Mouse (Mus musculus) forebrain, embryonic 10.5 days (tissue): ENCODE data around the gene Crk. TPM values are rescaled to one million over a fixed set of nuclear protein-coding genes. Genes with fewer than 3 reads are reported as not detected.
A peak's percentile ranks its signal among the peaks of the same experiment; 100 is the strongest.

Source experiments
- DNase-seq: peaks from one replicate; pipeline ENCODE4 v3.0.0-alpha.2; 2017; ENCODE audit warnings: low spot score; ENCODE audit errors: extremely low spot score
- H3K27ac ChIP-seq: fragments of 300-500 bp; sonication (generic); 2 replicates; pipeline ENCODE4 v1.5.1; 2016; ENCODE audit warnings: mild to moderate bottlenecking
- H3K27me3 ChIP-seq: fragments of 300-500 bp; sonication (generic); 2 replicates; pipeline ENCODE4 v1.6.1; 2016; ENCODE audit warnings: mild to moderate bottlenecking; ENCODE audit not compliant: poor library complexity, severe bottlenecking
- H3K36me3 ChIP-seq: fragments of 300-500 bp; sonication (generic); replicated peaks from 2 replicates; pipeline ENCODE4 v1.6.1; 2016; ENCODE audit warnings: mild to moderate bottlenecking, moderate library complexity
- H3K4me1 ChIP-seq: fragments of 300-500 bp; sonication (generic); 2 replicates; pipeline ENCODE4 v1.6.1; 2016
- H3K4me3 ChIP-seq: fragments of 300-500 bp; sonication (generic); 2 replicates; pipeline ENCODE4 v1.5.1; 2016; ENCODE audit warnings: mild to moderate bottlenecking, moderate library complexity
- H3K9me3 ChIP-seq: fragments of 300-500 bp; sonication (generic); 2 replicates; pipeline ENCODE4 v1.6.1; 2016; ENCODE audit warnings: mild to moderate bottlenecking, moderate library complexity
- WGBS: fragments of 180-500 bp; shearing (Covaris S2); methylation state at CpG from one replicate; pipeline ENCODE4 v1.1.7; 2016; 5-methylcytosine and 5-hydroxymethylcytosine counted together
- polyA plus RNA-seq: library from polyadenylated mRNA; unstranded; fragments of >200 nt; fragmentation: Nextera tagmentation; extraction: Ambion mirVana; gene quantifications from 2 replicates; pipeline ENCODE4 v1.2.1, GENCODE M21; 2016

Crk gene
- 122 and 130 TPM in 2 replicates for polyA plus RNA-seq

DNA sequence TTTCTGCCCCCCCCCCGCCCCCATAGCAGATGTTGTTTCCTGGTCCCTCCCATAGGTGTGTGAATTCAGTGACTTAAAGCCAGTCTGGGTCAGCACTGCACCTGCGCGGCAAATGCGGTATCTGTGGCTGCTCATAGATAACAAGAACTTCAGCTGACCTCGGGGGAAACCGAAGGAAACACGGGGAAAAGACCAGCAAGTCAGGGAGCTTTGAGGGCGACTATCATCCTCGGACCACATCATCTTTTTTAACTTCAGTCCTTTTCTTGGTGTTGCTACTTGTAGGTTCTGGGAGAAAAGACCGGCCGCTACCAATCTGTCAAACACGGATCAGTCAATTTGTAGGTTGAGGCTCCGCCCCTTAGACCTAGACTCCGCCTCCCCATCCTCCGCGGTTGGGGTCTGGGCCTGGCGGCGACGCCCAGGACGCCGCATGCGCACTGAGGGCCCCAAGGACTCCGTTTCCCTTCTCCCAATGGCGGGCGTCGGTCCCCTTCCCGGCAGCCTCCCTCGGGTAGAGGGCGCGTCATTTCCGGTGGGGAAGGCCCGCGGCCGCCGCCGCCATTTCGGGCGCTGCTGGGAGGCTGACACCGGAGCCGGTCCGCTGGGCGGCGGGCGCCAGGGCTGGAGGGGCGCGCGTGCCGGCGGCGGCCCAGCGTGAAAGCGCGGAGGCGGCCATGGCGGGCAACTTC is at the start of gene Crk:
Gene Crk, plus strand, starts transcription at position 513 of the 692 bp plus-strand sequence.
- Histone ChIP-seq H3K27ac (peak within 1 kb of the TSS; percentile 97), H3K9me3 (no peaks in the 10 kb centered on the region), H3K4me1 (peaks cover 20% of the 10 kb centered on the region), H3K4me3 (peak within 1 kb of the TSS; percentile 100), H3K36me3 (peaks cover 27% of the 10 kb centered on the region), H3K27me3 (no peaks in the 10 kb centered on the region)
- DNase-seq, result peak; percentile 98
- WGBS, result under 1% methylated on average over 55 of the region's 55 CpGs

GRCm38 (mm10) chr11:75630098-75630497 is 49.0 kb upstream of the Crk start:
- H3K4me3 ChIP-seq, result peak overlapping the region; percentile 81
- H3K9me3 ChIP-seq, result no peaks in the 10 kb centered on the region
- no peak for DNase-seq
- peak overlapping the region; percentile 87 for H3K27ac ChIP-seq
- peaks cover 34% of the 10 kb centered on the region for H3K36me3 ChIP-seq
- no peaks in the 10 kb centered on the region for H3K27me3 ChIP-seq
- WGBS, result 23% methylated on average over 5 of the region's 5 CpGs
- peaks cover 28% of the 10 kb centered on the region for H3K4me1 ChIP-seq

DNA sequence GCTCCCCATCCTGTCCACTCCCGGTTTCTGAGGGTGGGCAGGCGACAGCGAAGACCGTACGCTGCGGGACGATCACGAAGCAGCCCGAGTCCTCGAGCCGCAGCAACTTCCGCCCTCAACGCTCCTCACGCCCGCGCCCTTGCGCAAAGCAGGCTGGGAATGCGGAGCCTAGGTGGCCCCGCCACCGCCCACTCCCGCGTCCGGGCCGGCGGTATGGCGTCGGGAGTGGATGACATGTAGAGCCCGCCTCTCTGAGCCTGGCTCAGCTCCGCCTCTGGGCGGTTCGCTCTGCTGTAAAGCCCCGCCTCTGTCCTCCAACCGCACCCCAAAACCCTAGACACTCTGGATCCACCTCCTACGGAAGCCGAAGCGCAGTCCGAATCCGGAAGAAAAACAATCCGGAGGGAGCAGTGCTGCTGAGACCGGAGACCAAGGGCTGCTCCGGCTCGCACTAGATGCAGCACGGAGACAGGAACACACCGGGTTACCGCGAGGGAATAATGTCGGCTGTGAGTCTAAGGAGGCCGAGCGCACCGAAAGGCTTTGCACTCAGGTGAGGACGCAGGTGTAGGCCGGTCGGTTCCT is 48.3 kb upstream of the Crk start, which contains the start of gene Inpp5k:
Gene Inpp5k, plus strand, starts transcription at position 344 of the 585 bp plus-strand sequence.
- peak; percentile 93 for DNase-seq
- no peaks in the 10 kb centered on the region for H3K9me3 ChIP-seq
- under 1% methylated on average over 53 of the region's 53 CpGs for WGBS
- H3K27me3 ChIP-seq, result no peaks in the 10 kb centered on the region
- H3K27ac ChIP-seq, result peak within 1 kb of the TSS; percentile 87
- peak within 1 kb of the TSS; percentile 81 for H3K4me3 ChIP-seq
- H3K4me1 ChIP-seq, result peaks cover 28% of the 10 kb centered on the region
- peaks cover 28% of the 10 kb centered on the region for H3K36me3 ChIP-seq

DNA sequence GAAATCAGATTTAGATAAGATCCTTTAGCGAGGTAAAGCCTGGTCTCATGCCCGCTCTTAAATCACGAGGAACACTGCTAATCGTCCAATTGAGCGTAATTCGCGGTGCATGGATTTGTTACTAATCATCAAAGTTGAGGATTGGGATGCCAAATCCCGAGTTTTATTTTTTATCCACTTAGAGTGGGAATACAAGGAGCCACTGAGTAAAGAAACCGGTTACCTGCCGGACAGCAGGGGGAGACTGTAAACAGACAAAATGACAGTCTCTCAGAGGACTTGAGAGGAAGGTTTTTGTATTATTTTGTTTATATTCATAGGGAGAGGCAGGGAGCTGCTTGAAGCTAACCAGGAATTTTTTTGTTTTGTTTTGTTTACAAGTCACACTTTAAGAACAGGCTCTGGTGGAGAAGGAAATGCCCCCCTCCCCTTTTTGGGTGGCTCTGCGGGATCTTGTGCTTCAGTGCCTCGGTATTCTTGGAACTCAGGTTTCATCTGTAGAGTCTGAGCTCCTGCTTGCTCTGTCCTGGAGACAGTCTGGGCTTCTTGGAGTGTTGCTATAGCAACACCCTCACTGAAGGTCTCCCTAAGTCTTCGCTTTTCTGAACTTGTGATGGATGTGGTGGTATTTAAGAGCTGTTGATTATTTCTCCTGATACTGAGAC is 47.4 kb upstream of the Crk start:
- 12% methylated on average over 13 of the region's 13 CpGs for WGBS
- DNase-seq, result no peak
- no peaks in the 10 kb centered on the region for H3K27me3 ChIP-seq
- peak overlapping the region; percentile 81 for H3K4me3 ChIP-seq
- no peaks in the 10 kb centered on the region for H3K9me3 ChIP-seq
- no peak overlapping the region for H3K27ac ChIP-seq
- peaks cover 18% of the 10 kb centered on the region for H3K36me3 ChIP-seq
- H3K4me1 ChIP-seq, result peaks cover 28% of the 10 kb centered on the region

- no peaks in the 10 kb centered on the region for H3K27me3 ChIP-seq
- no peak overlapping the region for H3K27ac ChIP-seq
- peaks cover 28% of the 10 kb centered on the region for H3K4me1 ChIP-seq
- DNase-seq, result no peak
- no peaks in the 10 kb centered on the region for H3K9me3 ChIP-seq
- H3K36me3 ChIP-seq, result peaks cover 15% of the 10 kb centered on the region
- WGBS, result 94% methylated on average over 5 of the region's 5 CpGs
- no peak overlapping the region for H3K4me3 ChIP-seq
These were observed 46.1 kb upstream of the Crk start for GRCm38 (mm10) chr11:75632921-75633320.

DNA sequence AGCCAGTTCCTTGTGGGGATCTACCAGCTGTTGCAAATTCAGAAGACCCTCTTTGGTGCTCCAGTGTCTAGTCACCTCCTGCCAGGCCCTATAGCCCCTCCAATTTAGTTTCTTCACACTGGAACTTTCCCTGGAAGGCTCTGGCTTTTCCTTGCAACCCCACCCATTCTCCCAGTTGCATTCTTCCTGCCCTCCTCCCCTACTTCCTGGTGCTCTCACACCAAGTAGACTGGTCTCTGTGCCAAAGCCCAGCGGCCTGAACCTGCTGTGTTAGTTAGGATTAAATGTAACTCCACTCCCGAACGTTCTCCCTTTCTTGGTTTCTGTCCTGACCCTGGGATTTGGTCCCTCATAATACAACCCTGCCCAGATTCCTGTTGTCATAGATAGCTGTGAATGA is 44.3 kb upstream of the Crk start:
- Histone ChIP-seq H3K4me3 (no peak overlapping the region), H3K9me3 (no peaks in the 10 kb centered on the region), H3K27ac (no peak overlapping the region), H3K4me1 (peaks cover 23% of the 10 kb centered on the region), H3K27me3 (no peaks in the 10 kb centered on the region), H3K36me3 (peaks cover 8% of the 10 kb centered on the region; the same call in 1 of the 2 replicates)
- no peak for DNase-seq
- 82% methylated on average over 3 of the region's 3 CpGs for WGBS

- H3K27me3 ChIP-seq, result no peaks in the 10 kb centered on the region
- no peaks in the 10 kb centered on the region for H3K9me3 ChIP-seq
- 83% methylated on average over 11 of the region's 11 CpGs for WGBS
- no peak overlapping the region for H3K4me3 ChIP-seq
- H3K27ac ChIP-seq, result no peak overlapping the region
- H3K4me1 ChIP-seq, result peaks cover 18% of the 10 kb centered on the region
- no peak for DNase-seq
- H3K36me3 ChIP-seq, result peaks cover 8% of the 10 kb centered on the region; the same call in 1 of the 2 replicates
These were observed 43.7 kb upstream of the Crk start for GRCm38 (mm10) chr11:75635315-75635714.

GRCm38 (mm10) chr11:75643323-75643722 is 35.7 kb upstream of the Crk start:
- Histone ChIP-seq H3K36me3 (no peaks in the 10 kb centered on the region), H3K9me3 (no peaks in the 10 kb centered on the region), H3K4me1 (no peaks in the 10 kb centered on the region), H3K27ac (no peak overlapping the region), H3K4me3 (no peak overlapping the region), H3K27me3 (no peaks in the 10 kb centered on the region)
- DNase-seq, result no peak
- WGBS, result 91% methylated on average over 5 of the region's 5 CpGs

DNA sequence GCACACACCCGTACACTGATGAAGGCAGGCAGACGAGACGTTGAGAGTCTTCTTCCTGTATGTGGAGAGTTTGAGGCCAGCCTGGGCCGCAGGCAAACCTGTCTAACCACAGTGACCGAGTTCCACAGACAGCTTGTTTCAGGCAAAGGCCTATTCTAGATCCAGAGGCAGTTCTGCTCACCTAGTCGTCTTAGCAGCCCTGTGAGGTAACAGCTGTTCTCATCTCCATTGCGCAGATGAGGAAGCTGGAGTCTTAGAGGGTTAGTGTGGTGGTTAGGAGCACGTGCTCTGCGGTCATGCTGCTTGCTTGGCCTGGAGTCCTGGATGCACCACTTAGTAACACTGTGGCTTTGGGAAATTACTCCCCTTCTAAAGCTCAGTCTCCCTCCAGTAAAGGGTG is 34.4 kb upstream of the Crk start:
- no peaks in the 10 kb centered on the region for H3K36me3 ChIP-seq
- 87% methylated on average over 9 of the region's 9 CpGs for WGBS
- H3K27ac ChIP-seq, result no peak overlapping the region
- no peak overlapping the region for H3K4me3 ChIP-seq
- DNase-seq, result no peak
- no peaks in the 10 kb centered on the region for H3K9me3 ChIP-seq
- H3K4me1 ChIP-seq, result no peaks in the 10 kb centered on the region
- H3K27me3 ChIP-seq, result no peaks in the 10 kb centered on the region

DNA sequence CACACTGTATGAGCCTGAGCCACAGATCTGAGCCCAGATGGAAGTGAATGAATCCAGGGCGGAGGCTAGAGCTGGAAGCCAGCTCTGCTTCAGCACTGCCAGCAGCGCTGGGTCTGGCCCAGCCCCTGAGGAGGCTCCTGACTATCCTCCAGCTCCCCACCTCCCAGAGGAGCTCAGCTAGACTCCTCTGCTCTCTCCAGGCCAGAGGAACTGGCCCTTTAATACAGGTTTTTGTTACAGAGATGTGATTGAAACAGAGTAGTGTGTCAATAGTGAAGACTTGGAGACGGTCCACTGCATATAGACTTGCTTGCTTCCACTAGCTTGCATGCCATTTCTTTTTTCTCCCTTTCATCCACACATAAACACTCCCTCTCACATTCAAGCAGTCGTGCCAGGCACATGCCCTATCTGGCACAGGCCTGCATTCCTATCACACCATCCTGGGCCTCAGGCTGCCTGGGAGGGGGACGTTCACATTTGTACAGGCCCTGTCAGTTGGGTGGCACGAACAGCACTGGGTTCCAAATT is 31.3 kb upstream of the Crk start:
- DNase-seq, result no peak
- H3K36me3 ChIP-seq, result no peaks in the 10 kb centered on the region
- H3K27me3 ChIP-seq, result peaks cover 17% of the 10 kb centered on the region
- H3K9me3 ChIP-seq, result no peaks in the 10 kb centered on the region
- H3K4me3 ChIP-seq, result no peak overlapping the region
- no peak overlapping the region for H3K27ac ChIP-seq
- H3K4me1 ChIP-seq, result peaks cover 25% of the 10 kb centered on the region
- WGBS, result 79% methylated on average over 6 of the region's 6 CpGs

GRCm38 (mm10) chr11:75649155-75649561 is 29.9 kb upstream of the Crk start:
- peaks cover 31% of the 10 kb centered on the region for H3K27me3 ChIP-seq
- no peak overlapping the region for H3K27ac ChIP-seq

DNA sequence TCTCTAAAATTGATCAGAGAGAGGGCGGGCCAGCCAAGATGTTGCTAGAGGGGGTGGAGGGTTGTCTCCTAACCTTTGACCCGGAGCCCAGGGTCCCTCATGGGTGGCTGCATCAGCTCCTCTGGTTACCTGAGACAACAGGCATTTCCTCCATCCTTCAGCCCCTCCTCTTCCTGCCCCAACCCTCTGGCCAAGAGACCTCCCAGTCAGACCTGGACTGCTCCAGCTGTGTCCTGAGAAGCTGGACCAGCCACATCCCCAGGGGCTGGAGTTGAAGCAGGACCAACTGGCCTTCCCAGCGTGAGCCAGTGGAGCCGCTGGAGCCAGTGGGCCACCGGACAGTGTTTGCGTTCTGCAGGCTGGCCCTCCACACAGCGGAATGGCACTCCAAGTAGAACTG is 28.7 kb upstream of the Crk start, which contains the start of gene Myo1c:
Gene Myo1c, plus strand, starts transcription at position 194 of the 400 bp plus-strand sequence.
- DNase-seq, result no peak
- peak within 1 kb of the TSS; percentile 88 for H3K27ac ChIP-seq
- no peaks in the 10 kb centered on the region for H3K36me3 ChIP-seq
- no peaks in the 10 kb centered on the region for H3K9me3 ChIP-seq
- WGBS, result 68% methylated on average over 7 of the region's 7 CpGs
- H3K4me1 ChIP-seq, result peaks cover 49% of the 10 kb centered on the region
- H3K4me3 ChIP-seq, result peak within 1 kb of the TSS; percentile 64
- H3K27me3 ChIP-seq, result peaks cover 43% of the 10 kb centered on the region

More at GRCm38 (mm10) chr11:75649155-75649561, 29.9 kb upstream of the Crk start:
- no peak for DNase-seq
- Histone ChIP-seq H3K36me3 (no peaks in the 10 kb centered on the region), H3K4me1 (peaks cover 38% of the 10 kb centered on the region), H3K9me3 (no peaks in the 10 kb centered on the region), H3K4me3 (no peak overlapping the region)
- 82% methylated on average over 4 of the region's 4 CpGs for WGBS
